Mouse (Mus musculus): Measurements from ENCODE around the gene Cdc42ep5. TPM values are rescaled to one million over a fixed set of nuclear protein-coding genes. Genes with fewer than 3 reads are reported as not detected.

Cdc42ep5 gene
- total and polyA plus RNA-seq, 2 experiments from 2014 or later = 8.5 to 11.7 TPM

DNA sequence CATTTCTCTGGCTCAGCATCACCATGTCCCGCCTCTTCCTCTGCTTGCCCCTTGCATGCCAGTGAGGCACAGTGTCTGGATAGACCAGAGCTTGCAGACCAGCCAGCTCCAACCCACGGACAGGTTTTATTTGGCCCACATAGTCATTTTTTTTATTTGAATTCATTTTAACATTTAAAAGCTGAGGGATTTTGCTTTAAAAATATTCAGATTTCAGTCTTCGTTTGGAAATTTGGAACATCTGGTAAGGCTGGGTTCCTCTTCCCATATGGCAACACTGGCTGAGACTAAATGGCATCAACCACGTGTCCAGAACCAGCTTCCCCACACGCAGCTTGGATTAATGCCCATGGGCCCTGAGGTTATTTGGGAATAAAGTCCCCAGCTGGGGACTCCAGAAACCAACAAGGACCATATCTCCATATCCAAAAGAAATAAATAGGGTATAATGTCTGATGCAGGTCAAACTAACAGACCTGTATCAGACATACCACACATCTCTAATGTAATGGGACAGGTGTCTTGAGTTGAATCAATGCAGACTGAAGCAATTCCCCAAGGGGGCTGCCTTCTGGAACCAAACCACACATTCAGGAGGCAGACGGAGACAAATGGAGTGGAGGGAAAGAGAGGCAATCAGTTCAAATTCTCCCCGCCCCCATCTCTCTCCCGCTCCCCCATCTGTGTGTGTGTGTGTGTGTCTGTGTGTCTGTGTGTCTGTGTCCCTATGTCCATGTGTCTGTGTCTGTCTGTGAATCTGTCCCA, 47.4 kb downstream of the Cdc42ep5 start:
- Histone ChIP-seq H3K9me3 (ENCODE audit: low read length) (no peaks in the 10 kb centered on the region), H3K27me3 (ENCODE audit: insufficient read depth, low read length) (no peaks in the 10 kb centered on the region), H3K27ac (no peak overlapping the region), H3K9ac (replicated peaks; ENCODE audit: low read length) (no peak overlapping the region), H3K36me3 (ENCODE audit: insufficient read depth, low read length) (no peaks in the 10 kb centered on the region), H3K4me1 (ENCODE audit: insufficient read depth, low read length) (peaks cover 9% of the 10 kb centered on the region; the same call in 1 of the 2 replicates), H3K4me3 (ENCODE audit: low read length) (no peak overlapping the region), H3K4me2 (ENCODE audit: low read depth, low read length) (no peak overlapping the region)
- DNase-seq (ENCODE audit: low spot score) (no peak), ATAC-seq (no peak)
- TF ChIP-seq CTCF (IDR thresholded peaks at IDR 0.05; ENCODE audit: low read depth) = no peak
- WGBS = 48% methylated on average over 8 of the region's 8 CpGs

DNA sequence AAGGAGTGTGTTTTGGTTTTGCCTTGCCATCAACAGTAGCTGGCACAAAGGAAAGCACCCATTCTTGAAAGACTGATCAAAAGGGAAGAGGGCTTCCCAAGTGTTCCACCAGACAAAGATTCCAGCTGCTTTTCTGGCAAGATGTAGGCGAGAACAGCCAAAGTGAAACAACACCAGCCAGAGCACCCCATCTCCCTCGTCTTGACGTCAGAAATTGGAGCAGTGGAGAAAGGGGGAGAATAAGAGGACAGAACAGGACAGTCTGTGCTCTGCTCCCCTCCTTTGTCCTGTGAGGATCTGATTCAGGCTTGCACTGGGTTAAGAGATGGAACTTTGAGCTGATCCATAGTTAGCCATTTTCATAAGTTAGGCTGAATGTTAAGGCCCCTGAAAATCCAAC, 52.9 kb downstream of the Cdc42ep5 start:
- no peak overlapping the region for H3K9ac ChIP-seq (replicated peaks; ENCODE audit: low read length)
- peak overlapping the region; percentile 64 for H3K27ac ChIP-seq
- H3K27me3 ChIP-seq (ENCODE audit: insufficient read depth, low read length) = no peaks in the 10 kb centered on the region
- H3K4me2 ChIP-seq (ENCODE audit: low read depth, low read length) = no peak overlapping the region
- TF ChIP-seq CTCF (IDR thresholded peaks at IDR 0.05; ENCODE audit: low read depth) = no peak
- H3K4me3 ChIP-seq (ENCODE audit: low read length) = no peak overlapping the region
- DNase-seq (ENCODE audit: low spot score) (peak; percentile 53), ATAC-seq (peak; percentile 87)
- H3K9me3 ChIP-seq (ENCODE audit: low read length) = no peaks in the 10 kb centered on the region
- no peaks in the 10 kb centered on the region for H3K4me1 ChIP-seq (ENCODE audit: insufficient read depth, low read length)
- no peaks in the 10 kb centered on the region for H3K36me3 ChIP-seq (ENCODE audit: insufficient read depth, low read length)
- 15% methylated on average over 3 of the region's 3 CpGs for WGBS

DNA sequence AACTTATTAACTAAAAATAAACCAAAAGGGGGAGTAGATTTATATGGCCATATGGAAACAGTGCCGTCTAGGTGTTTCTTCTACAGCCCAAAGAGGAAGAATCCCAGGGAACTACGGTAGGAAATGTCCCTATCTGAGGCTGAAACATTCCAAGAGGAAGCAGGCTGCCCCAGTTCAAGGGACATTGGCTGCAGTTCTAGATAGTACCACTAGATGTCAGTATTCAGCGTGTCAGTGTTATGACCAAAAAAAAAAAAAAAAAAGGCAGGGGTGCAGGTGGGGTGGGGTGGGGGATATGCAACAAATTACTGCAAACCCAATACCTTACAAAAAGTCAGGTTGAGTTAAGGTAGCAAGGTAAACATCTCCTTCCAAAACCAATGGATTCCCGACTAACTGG, 61.2 kb downstream of the Cdc42ep5 start:
- no peak overlapping the region for H3K27ac ChIP-seq
- H3K36me3 ChIP-seq (ENCODE audit: insufficient read depth, low read length) = no peaks in the 10 kb centered on the region
- H3K27me3 ChIP-seq (ENCODE audit: insufficient read depth, low read length) = no peaks in the 10 kb centered on the region
- no peaks in the 10 kb centered on the region for H3K4me1 ChIP-seq (ENCODE audit: insufficient read depth, low read length)
- peak; percentile 76 for DNase-seq (ENCODE audit: low spot score)
- no peak overlapping the region for H3K4me3 ChIP-seq (ENCODE audit: low read length)
- ATAC-seq = no peak
- H3K9ac ChIP-seq (replicated peaks; ENCODE audit: low read length) = no peak overlapping the region
- H3K4me2 ChIP-seq (ENCODE audit: low read depth, low read length) = no peak overlapping the region
- peak; percentile 82 for TF ChIP-seq CTCF (IDR thresholded peaks at IDR 0.05; ENCODE audit: low read depth)
- WGBS = 14% methylated on average over 4 of the region's 4 CpGs
- no peaks in the 10 kb centered on the region for H3K9me3 ChIP-seq (ENCODE audit: low read length)

Other genes with a start within 250 kb of the Cdc42ep5 start
- not detected in 2 replicates for gene Lilra6, start 249.4 kb downstream of the Cdc42ep5 start, total RNA-seq (2014; rRNA removed)
- gene Lilra6, start 249.4 kb downstream of the Cdc42ep5 start, polyA plus RNA-seq (2015; fragmentation: Nextera tagmentation; extraction: Ambion mirVana) = not detected in 2 replicates
- gene Lair1, start 101.7 kb downstream of the Cdc42ep5 start, total RNA-seq (2014; rRNA removed) = 6.2 and 8.6 TPM in 2 replicates
- gene Lair1, start 101.7 kb downstream of the Cdc42ep5 start, polyA plus RNA-seq (2015; fragmentation: Nextera tagmentation; extraction: Ambion mirVana) = 3.4 and 4.0 TPM in 2 replicates
- gene Ttyh1, start 45.5 kb downstream of the Cdc42ep5 start, total RNA-seq (2014; rRNA removed) = 819 and 1,009 TPM in 2 replicates
- 249 and 272 TPM in 2 replicates for gene Ttyh1, start 45.5 kb downstream of the Cdc42ep5 start, polyA plus RNA-seq (2015; fragmentation: Nextera tagmentation; extraction: Ambion mirVana)
- 183 and 264 TPM in 2 replicates for gene Leng8, start 27.8 kb downstream of the Cdc42ep5 start, total RNA-seq (2014; rRNA removed)
- gene Leng8, start 27.8 kb downstream of the Cdc42ep5 start, polyA plus RNA-seq (2015; fragmentation: Nextera tagmentation; extraction: Ambion mirVana) = 49.1 and 50.8 TPM in 2 replicates
- gene Leng9, start 14.5 kb downstream of the Cdc42ep5 start, total RNA-seq (2014; rRNA removed) = 4.2 and 4.4 TPM in 2 replicates
- 4.2 and 5.4 TPM in 2 replicates for gene Leng9, start 14.5 kb downstream of the Cdc42ep5 start, polyA plus RNA-seq (2015; fragmentation: Nextera tagmentation; extraction: Ambion mirVana)
- not detected in 2 replicates for gene Lilra5, start 72.9 kb upstream of the Cdc42ep5 start, total RNA-seq (2014; rRNA removed)
- gene Lilra5, start 72.9 kb upstream of the Cdc42ep5 start, polyA plus RNA-seq (2015; fragmentation: Nextera tagmentation; extraction: Ambion mirVana) = 0.09 TPM in 1 of 2 replicates, not detected in the other
- not detected in 2 replicates for gene Ncr1, start 172.9 kb upstream of the Cdc42ep5 start, total RNA-seq (2014; rRNA removed)
- not detected in 2 replicates for gene Ncr1, start 172.9 kb upstream of the Cdc42ep5 start, polyA plus RNA-seq (2015; fragmentation: Nextera tagmentation; extraction: Ambion mirVana)
- gene Gp6, start 232.9 kb upstream of the Cdc42ep5 start, total RNA-seq (2014; rRNA removed) = not detected in 2 replicates
- gene Gp6, start 232.9 kb upstream of the Cdc42ep5 start, polyA plus RNA-seq (2015; fragmentation: Nextera tagmentation; extraction: Ambion mirVana) = not detected in 2 replicates

Data from hindbrain, postnatal 0 days (tissue).